Mouse (Mus musculus) E14TG2a.4 (cell line): Measurements from ENCODE around the gene Mpped1.

Experiments
- CTCF ChIP-seq: conservative IDR thresholded peaks from 2 replicates; pipeline ENCODE4 v1.5.1; 2014; ENCODE audit warnings: low read length
- NANOG ChIP-seq: IDR thresholded peaks from 2 replicates; pipeline ENCODE4 v1.6.1; 2014; ENCODE audit warnings: borderline replicate concordance, low read length, mixed read lengths
- POU5F1 ChIP-seq: IDR thresholded peaks from 2 replicates; pipeline ENCODE4 v1.6.1; 2014; ENCODE audit warnings: low read length, borderline replicate concordance

- TF ChIP-seq CTCF (peak; percentile 91), NANOG (no peak), POU5F1 (no peak)
Measured at GRCm38 (mm10) chr15:83758958-83759357, 20.3 kb upstream of the Mpped1 start.
